Mouse (Mus musculus): ENCODE results near the gene Unc5c. TPM values are rescaled to one million over a fixed set of nuclear protein-coding genes. Genes with fewer than 3 reads are reported as not detected.

Unc5c gene
- polyA plus RNA-seq, 1 experiment = not detected

DNA sequence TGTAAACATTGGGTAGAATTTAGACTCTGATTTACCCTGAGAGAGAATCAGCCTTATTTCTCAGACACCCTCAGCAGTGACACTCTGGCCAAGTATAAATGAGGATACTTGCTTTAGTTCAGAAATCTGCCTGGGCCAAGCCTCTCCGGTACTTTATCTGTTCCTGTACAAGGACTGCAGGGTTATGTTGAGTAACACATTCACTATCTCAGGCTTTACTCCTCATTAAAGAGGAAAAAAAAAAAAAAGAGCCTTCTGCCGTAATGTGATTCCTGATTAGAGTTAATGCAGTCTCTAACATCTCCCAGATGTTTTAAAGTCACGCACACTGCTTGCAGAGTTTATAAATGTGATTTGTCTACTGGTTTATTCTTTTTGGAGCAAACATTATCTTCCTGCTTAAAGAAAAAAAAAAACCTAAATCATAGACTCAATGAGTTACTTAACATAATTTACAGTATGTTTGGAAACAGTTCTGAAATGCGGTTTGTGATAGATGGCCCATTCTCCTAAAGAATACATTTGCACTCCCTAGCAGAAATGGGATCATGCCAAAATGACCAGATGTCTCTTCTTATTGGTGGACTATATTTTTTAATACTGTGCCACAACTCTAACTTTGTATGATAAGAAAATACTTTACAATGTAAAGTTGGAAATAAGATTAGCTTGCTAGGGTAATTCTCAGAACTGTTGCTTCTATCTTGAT, 33.5 kb downstream of the Unc5c start:
- H3K36me3 ChIP-seq (ENCODE audit: control insufficient read depth) = no peaks in the 10 kb centered on the region
- no peak overlapping the region for H3K4me3 ChIP-seq (replicated peaks)
- H3K27me3 ChIP-seq (ENCODE audit: control insufficient read depth) = no peaks in the 10 kb centered on the region
- no peaks in the 10 kb centered on the region for H3K9me3 ChIP-seq (ENCODE audit: control insufficient read depth, low read length)
- no peaks in the 10 kb centered on the region for H3K4me1 ChIP-seq (ENCODE audit: control insufficient read depth)
- TF ChIP-seq GATA1 (IDR thresholded peaks at IDR 0.05; ENCODE audit: low read length) = no peak
- TF ChIP-seq TAL1 (IDR thresholded peaks at IDR 0.05; ENCODE audit: low read length) = no peak

DNA sequence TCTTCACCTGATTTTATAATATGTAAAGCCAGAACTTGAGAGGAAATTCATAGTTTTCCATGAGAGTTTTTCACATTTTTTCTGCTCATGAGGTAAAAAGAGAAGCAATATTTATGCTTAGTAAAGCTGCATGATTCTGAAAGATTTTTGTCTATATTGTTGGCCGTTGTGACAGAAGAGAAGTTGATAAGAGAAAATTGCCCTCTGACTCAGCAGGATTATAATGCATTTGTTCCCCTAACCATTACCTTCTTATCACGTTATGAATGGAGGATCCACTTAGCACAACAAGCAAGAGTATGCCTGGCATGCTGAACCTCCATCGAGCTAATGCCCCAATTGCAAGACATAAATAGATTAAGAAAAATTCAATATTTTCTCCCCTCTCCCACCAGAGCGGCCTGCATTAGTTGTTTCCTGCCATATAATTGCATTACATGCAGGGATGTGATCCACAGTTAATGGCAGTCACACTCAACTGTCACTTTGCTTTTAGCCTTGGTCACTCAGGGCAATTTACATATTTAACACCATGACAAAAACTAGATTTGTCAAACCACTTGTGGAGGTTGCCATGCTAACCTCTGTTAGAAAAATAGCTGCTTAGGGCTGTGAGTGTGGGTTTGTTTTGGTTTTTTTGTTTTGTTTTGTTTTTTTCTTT, 37.0 kb downstream of the Unc5c start:
- no peaks in the 10 kb centered on the region for H3K27me3 ChIP-seq (ENCODE audit: control insufficient read depth)
- H3K36me3 ChIP-seq (ENCODE audit: control insufficient read depth) = no peaks in the 10 kb centered on the region
- H3K9me3 ChIP-seq (ENCODE audit: control insufficient read depth, low read length) = no peaks in the 10 kb centered on the region
- H3K4me3 ChIP-seq (replicated peaks) = no peak overlapping the region
- TF ChIP-seq GATA1 (IDR thresholded peaks at IDR 0.05; ENCODE audit: low read length) = no peak
- TF ChIP-seq TAL1 (IDR thresholded peaks at IDR 0.05; ENCODE audit: low read length) = no peak
- no peaks in the 10 kb centered on the region for H3K4me1 ChIP-seq (ENCODE audit: control insufficient read depth)

DNA sequence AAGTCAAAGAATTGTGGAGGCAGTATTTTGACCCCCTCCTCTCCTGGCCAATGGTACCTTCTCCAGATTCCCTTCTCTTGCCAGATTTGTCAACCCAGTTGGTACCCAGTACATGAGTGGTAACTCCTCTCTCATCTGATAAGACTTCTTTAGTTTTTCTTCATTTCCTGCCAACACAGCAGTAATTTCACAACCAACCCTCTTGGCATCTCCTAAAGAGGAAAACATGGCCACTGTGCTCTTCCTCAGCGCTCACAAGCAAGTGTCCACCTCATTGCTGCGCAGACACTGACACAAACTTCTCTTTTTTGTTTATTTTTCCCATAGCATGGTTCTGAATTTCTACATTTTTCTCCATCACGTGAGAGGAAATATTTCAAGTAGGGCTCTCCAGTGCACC, 38.3 kb downstream of the Unc5c start:
- no peak for TF ChIP-seq TAL1 (IDR thresholded peaks at IDR 0.05; ENCODE audit: low read length)
- TF ChIP-seq GATA1 (IDR thresholded peaks at IDR 0.05; ENCODE audit: low read length) = no peak
- H3K36me3 ChIP-seq (ENCODE audit: control insufficient read depth) = no peaks in the 10 kb centered on the region

DNA sequence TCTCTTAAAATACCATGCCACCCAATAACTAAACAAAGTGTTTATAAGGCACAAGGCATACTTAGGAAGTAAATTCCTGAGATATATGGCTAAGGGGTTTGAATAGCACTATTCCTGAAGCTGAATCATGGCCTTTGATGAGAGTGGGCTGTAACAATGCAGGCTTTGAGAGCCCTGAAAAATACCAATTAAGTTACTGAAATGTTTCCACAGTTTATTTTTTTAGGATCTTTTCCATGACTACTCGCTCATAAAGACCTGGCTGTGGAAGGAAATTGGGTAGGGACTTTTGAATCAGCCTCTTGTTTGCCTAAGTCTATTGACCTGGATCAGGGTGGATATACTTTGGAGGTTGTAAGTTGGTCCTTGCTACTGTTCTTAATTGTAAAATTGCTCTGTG, 44.8 kb downstream of the Unc5c start:
- Histone ChIP-seq H3K27me3 (ENCODE audit: control insufficient read depth) (no peaks in the 10 kb centered on the region), H3K4me3 (replicated peaks) (no peak overlapping the region), H3K36me3 (ENCODE audit: control insufficient read depth) (no peaks in the 10 kb centered on the region), H3K4me1 (ENCODE audit: control insufficient read depth) (no peaks in the 10 kb centered on the region), H3K9me3 (ENCODE audit: control insufficient read depth, low read length) (no peaks in the 10 kb centered on the region)
- TF ChIP-seq TAL1 (IDR thresholded peaks at IDR 0.05; ENCODE audit: low read length) (no peak), GATA1 (IDR thresholded peaks at IDR 0.05; ENCODE audit: low read length) (no peak)

More for the DNA sequence above, 38.3 kb downstream of the Unc5c start:
- H3K9me3 ChIP-seq (ENCODE audit: control insufficient read depth, low read length) = no peaks in the 10 kb centered on the region
- H3K4me1 ChIP-seq (ENCODE audit: control insufficient read depth) = no peaks in the 10 kb centered on the region
- no peak overlapping the region for H3K4me3 ChIP-seq (replicated peaks)
- no peaks in the 10 kb centered on the region for H3K27me3 ChIP-seq (ENCODE audit: control insufficient read depth)

DNA sequence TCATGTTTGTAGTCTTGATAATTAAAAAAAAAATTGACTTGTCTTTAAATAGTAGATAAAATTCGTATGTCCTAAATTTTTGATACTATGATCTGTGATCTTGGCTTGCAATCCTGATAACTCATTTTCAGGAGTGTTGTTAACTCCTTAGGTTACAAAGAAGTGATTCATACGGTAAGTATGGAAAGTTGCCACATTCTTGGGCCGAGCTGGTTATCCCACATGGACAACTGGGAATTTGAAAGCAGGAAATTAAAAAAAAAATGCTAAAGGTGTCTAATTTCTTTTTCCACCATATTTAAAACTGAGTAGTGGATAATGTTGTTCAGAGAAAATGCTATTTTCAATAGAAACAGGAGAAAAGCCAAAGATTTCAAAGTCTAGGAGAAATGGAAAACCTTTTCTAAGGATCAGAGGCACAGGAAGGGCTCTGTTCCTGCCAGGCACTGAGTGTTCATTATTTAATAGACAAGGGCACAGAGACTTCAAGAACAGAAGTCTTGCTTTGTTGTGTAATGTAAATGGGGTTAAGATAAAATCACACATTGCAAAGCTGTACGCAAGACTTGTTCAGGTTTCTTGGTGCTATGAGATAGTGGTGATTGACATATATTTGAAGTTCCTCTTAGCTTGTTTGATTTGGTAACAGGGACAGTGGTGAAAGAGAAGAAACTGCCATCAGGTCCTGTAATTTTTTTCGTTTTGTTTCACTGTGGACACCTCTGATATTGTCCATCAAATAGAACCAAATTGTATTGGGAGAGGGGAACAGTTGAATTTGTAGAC, 46.4 kb downstream of the Unc5c start:
- Histone ChIP-seq H3K27me3 (ENCODE audit: control insufficient read depth) (no peaks in the 10 kb centered on the region), H3K4me1 (ENCODE audit: control insufficient read depth) (no peaks in the 10 kb centered on the region), H3K4me3 (replicated peaks) (no peak overlapping the region), H3K9me3 (ENCODE audit: control insufficient read depth, low read length) (no peaks in the 10 kb centered on the region), H3K36me3 (ENCODE audit: control insufficient read depth) (no peaks in the 10 kb centered on the region)
- no peak for TF ChIP-seq GATA1 (IDR thresholded peaks at IDR 0.05; ENCODE audit: low read length)
- no peak for TF ChIP-seq TAL1 (IDR thresholded peaks at IDR 0.05; ENCODE audit: low read length)

DNA sequence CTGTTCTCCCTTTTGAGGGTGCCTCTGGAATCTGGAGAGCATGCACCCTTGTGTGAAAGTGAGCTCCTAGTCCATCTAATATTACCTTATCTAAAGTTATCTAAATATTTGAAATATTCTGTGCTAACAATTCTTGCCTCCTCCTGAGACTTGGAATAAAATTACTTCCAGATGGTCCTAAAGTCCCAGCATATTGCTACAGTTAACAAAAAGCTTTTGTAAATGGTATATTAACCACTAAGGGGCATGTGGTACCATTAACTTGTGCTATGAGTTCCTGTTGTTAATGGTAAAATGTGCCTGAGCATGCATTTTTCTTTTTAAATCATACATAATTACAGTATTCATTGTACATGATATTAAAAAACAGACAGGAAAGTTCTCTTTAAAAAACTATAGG, 63.7 kb downstream of the Unc5c start:
- Histone ChIP-seq H3K4me3 (replicated peaks) (no peak overlapping the region), H3K4me1 (ENCODE audit: control insufficient read depth) (no peaks in the 10 kb centered on the region), H3K9me3 (ENCODE audit: control insufficient read depth, low read length) (no peaks in the 10 kb centered on the region), H3K27me3 (ENCODE audit: control insufficient read depth) (no peaks in the 10 kb centered on the region), H3K36me3 (ENCODE audit: control insufficient read depth) (no peaks in the 10 kb centered on the region)
- TF ChIP-seq GATA1 (IDR thresholded peaks at IDR 0.05; ENCODE audit: low read length) (no peak), TAL1 (IDR thresholded peaks at IDR 0.05; ENCODE audit: low read length) (no peak)

DNA sequence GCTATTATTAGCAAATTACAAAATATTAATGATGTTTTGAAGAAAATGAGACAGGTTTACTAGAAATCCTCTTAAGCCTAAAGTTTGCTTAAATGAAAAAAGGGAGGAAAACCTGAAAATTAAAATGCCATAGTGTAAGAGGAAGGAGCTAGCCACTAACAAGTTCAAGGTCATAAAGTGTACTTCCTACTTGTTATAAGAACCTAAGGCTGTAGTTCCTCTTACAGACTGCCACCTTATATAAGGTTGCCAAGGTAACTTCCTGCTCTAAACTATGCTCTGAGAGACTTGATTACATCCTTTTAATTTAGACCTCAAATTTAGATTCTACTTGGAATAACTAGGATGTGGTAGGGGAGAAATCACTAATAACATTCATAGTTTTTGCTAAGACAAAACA, 64.6 kb downstream of the Unc5c start:
- H3K36me3 ChIP-seq (ENCODE audit: control insufficient read depth) = no peaks in the 10 kb centered on the region
- no peaks in the 10 kb centered on the region for H3K4me1 ChIP-seq (ENCODE audit: control insufficient read depth)
- H3K9me3 ChIP-seq (ENCODE audit: control insufficient read depth, low read length) = no peaks in the 10 kb centered on the region
- TF ChIP-seq TAL1 (IDR thresholded peaks at IDR 0.05; ENCODE audit: low read length) (no peak), GATA1 (IDR thresholded peaks at IDR 0.05; ENCODE audit: low read length) (no peak)
- no peaks in the 10 kb centered on the region for H3K27me3 ChIP-seq (ENCODE audit: control insufficient read depth)
- H3K4me3 ChIP-seq (replicated peaks) = no peak overlapping the region

DNA sequence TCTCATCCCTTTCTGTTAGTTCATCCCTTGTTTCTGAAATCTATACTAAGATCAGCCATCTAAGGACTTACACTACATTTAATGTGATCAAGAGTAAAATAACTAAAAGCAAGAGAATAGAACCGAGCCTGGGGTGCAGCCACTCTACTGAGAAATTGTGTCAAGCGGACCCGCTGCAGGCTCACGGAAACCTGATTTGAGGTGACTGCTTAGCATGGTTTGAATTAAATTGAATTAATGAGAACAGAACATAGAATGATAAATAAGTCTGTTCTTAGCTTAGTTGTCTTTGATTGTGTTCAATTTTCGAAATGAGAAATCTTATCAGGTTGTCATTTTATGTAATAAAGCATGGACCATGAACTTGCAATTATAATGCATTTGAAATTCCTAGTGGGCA, 68.8 kb downstream of the Unc5c start:
- no peaks in the 10 kb centered on the region for H3K4me1 ChIP-seq (ENCODE audit: control insufficient read depth)
- no peaks in the 10 kb centered on the region for H3K9me3 ChIP-seq (ENCODE audit: control insufficient read depth, low read length)
- H3K4me3 ChIP-seq (replicated peaks) = no peak overlapping the region
- no peaks in the 10 kb centered on the region for H3K36me3 ChIP-seq (ENCODE audit: control insufficient read depth)
- TF ChIP-seq GATA1 (IDR thresholded peaks at IDR 0.05; ENCODE audit: low read length) (no peak), TAL1 (IDR thresholded peaks at IDR 0.05; ENCODE audit: low read length) (no peak)
- H3K27me3 ChIP-seq (ENCODE audit: control insufficient read depth) = no peaks in the 10 kb centered on the region

DNA sequence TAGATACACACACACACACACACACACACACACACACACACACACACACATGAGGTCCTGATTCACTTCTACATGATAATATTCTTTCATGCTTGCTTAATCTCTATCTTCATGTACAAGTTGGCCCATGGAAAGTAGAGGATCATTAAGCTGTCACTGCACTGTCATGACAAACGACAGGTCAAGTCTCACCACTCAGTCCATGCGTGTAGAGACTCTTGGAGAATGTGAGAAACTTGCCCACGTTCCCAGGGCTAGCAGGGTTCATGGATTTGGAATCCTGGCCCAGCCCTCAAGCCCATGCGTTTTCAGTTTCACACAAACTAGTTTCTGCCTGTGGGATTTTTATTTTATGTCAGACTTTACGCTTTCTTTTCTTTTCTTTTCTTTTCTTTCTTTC, 71.8 kb downstream of the Unc5c start:
- Histone ChIP-seq H3K4me3 (replicated peaks) (no peak overlapping the region), H3K27me3 (ENCODE audit: control insufficient read depth) (no peaks in the 10 kb centered on the region), H3K4me1 (ENCODE audit: control insufficient read depth) (no peaks in the 10 kb centered on the region), H3K9me3 (ENCODE audit: control insufficient read depth, low read length) (no peaks in the 10 kb centered on the region), H3K36me3 (ENCODE audit: control insufficient read depth) (no peaks in the 10 kb centered on the region)
- TF ChIP-seq GATA1 (IDR thresholded peaks at IDR 0.05; ENCODE audit: low read length) = no peak
- TF ChIP-seq TAL1 (IDR thresholded peaks at IDR 0.05; ENCODE audit: low read length) = no peak
